Mouse (Mus musculus): ENCODE results near the gene Krtap12-1. TPM values are rescaled to one million over a fixed set of nuclear protein-coding genes. Genes with fewer than 3 reads are reported as not detected.
"Not testable (repeated sequence)": the region's sequence is repeated elsewhere in the genome, so short reads cannot be mapped to it uniquely, and the experiment has no call there.

Krtap12-1 gene
- total RNA-seq (2021), result not detected
- long read RNA-seq, result 0 reads

DNA sequence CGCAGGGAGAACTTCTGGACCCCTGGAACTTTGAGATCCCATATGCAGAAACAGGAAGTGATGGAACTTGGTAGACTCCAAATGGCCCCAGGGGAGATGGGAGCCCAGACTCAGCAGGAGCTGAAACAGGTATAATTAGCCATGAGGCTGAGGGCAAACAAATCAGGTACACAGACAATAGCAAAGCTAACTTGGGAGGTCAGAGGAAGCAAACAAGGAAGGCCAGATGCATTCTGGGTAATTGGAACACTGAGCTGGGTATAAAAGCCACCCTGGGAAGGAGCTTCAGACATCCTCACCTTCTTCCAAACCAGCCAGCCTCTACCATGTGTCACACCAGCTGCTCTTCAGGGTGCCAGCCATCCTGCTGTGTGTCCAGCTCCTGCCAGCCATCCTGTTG is at the start of gene Krtap12-1:
Gene Krtap12-1, plus strand, starts transcription at position 301 of the 400 bp plus-strand sequence.
- not testable (repeated sequence) for DNase-seq (ENCODE audit: low spot score in 2 of 2)

GRCm38 (mm10) chr10:77670710-77671109 is 49.7 kb upstream of the Krtap12-1 start:
- no peak for DNase-seq (ENCODE audit: low spot score in 2 of 2)

GRCm38 (mm10) chr10:77671519-77671918 is 48.9 kb upstream of the Krtap12-1 start:
- no peak for DNase-seq (ENCODE audit: low spot score in 2 of 2)

- DNase-seq (ENCODE audit: low spot score in 2 of 2), result no peak
These were observed 46.6 kb upstream of the Krtap12-1 start for GRCm38 (mm10) chr10:77673765-77674164.

- DNase-seq (ENCODE audit: low spot score in 2 of 2), result no peak
These were observed 42.8 kb upstream of the Krtap12-1 start for GRCm38 (mm10) chr10:77677562-77677961.

DNA sequence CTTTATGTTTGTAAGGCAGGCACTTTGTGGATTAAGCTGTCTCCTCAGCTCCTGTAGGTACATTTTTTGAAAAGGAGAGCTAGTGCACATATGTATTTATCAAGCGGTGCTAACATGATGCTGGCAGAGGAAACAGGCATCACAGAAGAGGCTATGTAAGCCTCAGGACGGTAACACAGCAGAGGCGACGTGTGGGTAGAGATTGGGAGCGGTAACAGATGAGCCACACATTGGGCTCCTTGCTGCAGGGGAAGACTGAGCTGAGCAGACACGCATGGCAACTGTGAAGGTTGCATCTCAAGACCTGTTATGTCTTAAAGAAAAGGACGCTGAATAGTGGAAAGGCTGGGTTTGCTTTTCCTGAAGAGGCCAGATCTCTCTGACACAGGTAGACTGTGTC is 37.4 kb upstream of the Krtap12-1 start:
- peak in 1 of 2 experiments; percentile 31 for DNase-seq (ENCODE audit: low spot score in 2 of 2)

DNA sequence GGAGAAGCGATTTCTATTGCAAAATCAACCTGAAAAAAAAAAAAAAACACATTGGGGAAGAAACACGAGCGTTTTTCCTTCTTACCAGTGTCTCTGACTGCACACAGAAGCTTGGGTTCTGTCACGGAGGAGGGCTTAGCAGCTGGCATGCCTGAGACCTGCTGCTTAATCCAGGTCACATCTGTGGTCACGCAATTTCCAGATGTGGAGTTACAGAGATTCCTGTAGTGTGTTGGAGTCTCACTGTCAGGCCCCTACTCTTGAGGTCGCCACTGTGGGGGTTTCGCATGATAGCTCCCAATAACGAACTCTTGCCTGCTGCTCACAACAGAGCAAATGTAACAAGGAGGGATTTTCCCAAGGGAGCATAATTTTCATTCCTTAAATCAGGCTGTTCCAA is 36.2 kb upstream of the Krtap12-1 start:
- no peak for DNase-seq (ENCODE audit: low spot score in 2 of 2)

GRCm38 (mm10) chr10:77685895-77686664 is 34.3 kb upstream of the Krtap12-1 start, which contains the start of gene Tspear:
Gene Tspear, plus strand, starts transcription at chr10:77686569.
- DNase-seq (ENCODE audit: low spot score in 2 of 2), result no peak

DNA sequence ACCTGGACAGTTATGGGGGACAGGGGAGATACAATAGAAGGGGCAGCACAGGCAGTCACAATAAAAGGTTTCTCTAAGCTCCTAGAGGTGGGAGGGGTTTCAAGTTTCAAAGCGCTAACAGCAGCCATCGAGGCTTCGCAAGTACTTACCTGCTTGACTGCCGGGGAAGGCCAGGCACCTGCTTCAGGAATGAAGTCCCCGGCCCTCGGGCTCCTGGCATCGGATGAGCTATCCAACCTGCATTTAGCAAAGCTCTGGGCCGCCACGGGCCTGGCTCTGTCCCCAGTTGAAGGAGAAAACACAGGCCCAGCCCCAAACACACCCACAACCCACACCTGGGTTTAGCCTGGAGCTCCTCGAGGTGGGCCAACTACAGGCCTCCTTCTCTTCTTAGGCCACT is 33.4 kb upstream of the Krtap12-1 start:
- DNase-seq (ENCODE audit: low spot score in 2 of 2), result no peak

DNA sequence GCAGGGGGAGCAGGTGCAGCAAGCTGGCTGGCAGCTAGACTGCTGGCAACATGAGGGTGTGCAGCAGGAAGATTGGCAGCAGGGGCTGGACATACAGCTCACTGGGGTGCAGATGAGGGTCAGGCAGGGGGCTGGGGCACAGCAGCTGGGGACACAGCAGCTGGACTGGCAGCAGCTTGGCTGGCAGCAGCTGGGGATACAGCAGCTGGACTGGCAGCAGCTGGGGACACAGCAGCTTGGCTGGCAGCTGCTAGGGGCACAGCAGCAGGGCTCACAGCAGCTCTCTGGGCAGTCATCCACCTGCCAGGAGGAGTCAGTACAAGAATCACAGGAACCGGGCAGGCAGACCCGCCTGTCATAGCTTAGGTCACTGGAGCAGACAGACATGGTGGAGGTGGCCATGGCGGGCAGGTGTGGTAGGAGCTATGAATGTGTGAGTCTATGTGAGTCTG is 30.0 kb upstream of the Krtap12-1 start, which contains the start of gene Gm19402:
Gene Gm19402, minus strand, starts transcription at position 402 of the 452 bp plus-strand sequence.
- not testable (repeated sequence) for DNase-seq (ENCODE audit: low spot score in 2 of 2)

GRCm38 (mm10) chr10:77697133-77697532 is 23.3 kb upstream of the Krtap12-1 start, which contains the start of gene Gm9508:
Gene Gm9508, minus strand, starts transcription at chr10:77697233.
- DNase-seq (ENCODE audit: low spot score in 2 of 2), result no peak

GRCm38 (mm10) chr10:77706326-77706725 is 14.1 kb upstream of the Krtap12-1 start, which contains the start of gene Gm10272:
Gene Gm10272, plus strand, starts transcription at chr10:77706626.
- no peak for DNase-seq (ENCODE audit: low spot score in 2 of 2)

DNA sequence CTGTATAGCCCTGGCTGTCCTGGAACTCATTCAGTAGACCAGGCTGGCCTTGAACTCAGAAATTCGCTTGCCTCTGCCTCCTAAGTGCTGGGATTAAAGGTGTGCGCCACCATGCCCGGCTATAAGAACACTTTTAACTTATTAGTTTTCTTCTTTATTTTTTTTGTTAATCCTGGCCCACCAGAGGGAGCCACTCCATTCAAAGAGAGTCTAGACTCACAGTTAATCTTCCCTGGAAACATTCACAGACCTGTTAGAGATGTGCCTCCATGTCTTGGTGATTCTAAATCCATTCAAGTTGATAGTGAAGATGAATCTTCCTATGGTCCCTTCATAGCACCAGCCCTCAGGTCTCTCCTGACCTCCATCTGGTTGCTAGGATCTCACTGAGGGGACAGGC is 10.6 kb upstream of the Krtap12-1 start:
- peak in 1 of 2 experiments; percentile 14 for DNase-seq (ENCODE audit: low spot score in 2 of 2)

- DNase-seq (ENCODE audit: low spot score in 2 of 2), result not testable (repeated sequence)
These were observed 9.2 kb upstream of the Krtap12-1 start, which contains the start of gene Gm10024 for GRCm38 (mm10) chr10:77711157-77711556. Gene Gm10024, plus strand, starts transcription at chr10:77711457.

DNA sequence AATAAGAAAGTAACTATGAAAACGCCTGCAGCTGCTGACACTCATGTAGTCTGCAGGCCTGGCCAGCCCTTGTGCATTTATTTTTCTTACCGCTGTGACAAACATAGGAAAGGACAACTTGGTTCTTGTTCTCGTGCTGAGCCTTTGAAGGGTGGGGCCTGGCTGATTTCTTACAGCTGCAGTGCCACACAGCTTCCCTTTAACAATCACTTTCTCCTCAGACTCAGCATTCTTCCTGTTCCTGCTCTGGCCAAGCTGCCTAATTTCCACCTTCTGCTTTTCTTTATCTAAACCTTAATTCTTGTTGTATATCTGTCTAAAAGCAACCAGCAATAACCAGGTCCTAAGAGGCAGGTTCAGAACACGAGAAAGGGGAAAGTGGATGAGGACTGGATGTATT is 6.7 kb upstream of the Krtap12-1 start:
- DNase-seq (ENCODE audit: low spot score in 2 of 2), result no peak

DNA sequence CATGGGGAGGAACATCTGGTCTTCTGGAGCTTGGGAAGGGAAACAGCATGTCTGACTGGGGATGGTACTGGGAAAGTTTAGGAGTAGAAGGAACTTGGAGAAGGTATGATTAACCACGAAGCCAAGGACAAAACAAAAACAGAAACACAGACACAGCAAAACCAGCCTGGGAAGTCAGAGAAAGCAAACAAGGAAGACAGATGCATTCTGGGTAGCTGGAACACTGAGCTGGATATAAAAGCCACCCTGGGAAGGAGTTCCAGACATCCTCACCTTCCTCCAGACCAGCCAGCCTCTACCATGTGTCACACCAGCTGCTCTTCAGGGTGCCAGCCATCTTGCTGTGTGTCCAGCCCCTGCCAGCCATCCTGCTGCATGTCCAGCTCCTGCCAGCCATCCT is 4.9 kb upstream of the Krtap12-1 start, which contains the start of gene Gm10142:
Gene Gm10142, plus strand, starts transcription at position 301 of the 400 bp plus-strand sequence.
- no peak for DNase-seq (ENCODE audit: low spot score in 2 of 2)

GRCm38 (mm10) chr10:77724855-77725254 is 4.5 kb downstream of the Krtap12-1 start:
- no peak for DNase-seq (ENCODE audit: low spot score in 2 of 2)

- no peak for DNase-seq (ENCODE audit: low spot score in 2 of 2)
These were observed 5.8 kb downstream of the Krtap12-1 start, which contains the start of gene Gm10100 for GRCm38 (mm10) chr10:77726186-77726585. Gene Gm10100, plus strand, starts transcription at chr10:77726486.

DNA sequence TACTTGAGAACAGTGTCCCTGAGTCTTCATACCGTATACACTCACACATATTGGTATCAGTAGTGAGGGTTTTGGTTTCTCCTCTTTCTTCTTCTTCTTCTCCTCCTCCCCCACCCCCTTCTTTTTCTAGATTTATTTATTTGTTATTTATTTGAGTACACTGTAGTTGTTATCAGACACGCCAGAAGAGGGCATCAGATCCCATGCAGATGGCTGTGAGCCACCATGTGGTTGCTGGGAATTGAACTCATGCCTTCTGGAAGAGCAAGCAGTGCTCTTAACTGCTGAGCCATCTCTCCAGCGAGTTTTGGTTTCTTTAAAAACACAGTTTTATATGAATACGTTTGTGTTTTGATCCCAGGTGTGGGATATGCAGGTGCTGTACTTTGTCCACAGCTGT is 7.9 kb downstream of the Krtap12-1 start:
- peak in 1 of 2 experiments; percentile 13 for DNase-seq (ENCODE audit: low spot score in 2 of 2)

- no peak for DNase-seq (ENCODE audit: low spot score in 2 of 2)
These were observed 8.8 kb downstream of the Krtap12-1 start for GRCm38 (mm10) chr10:77729241-77729640.

DNA sequence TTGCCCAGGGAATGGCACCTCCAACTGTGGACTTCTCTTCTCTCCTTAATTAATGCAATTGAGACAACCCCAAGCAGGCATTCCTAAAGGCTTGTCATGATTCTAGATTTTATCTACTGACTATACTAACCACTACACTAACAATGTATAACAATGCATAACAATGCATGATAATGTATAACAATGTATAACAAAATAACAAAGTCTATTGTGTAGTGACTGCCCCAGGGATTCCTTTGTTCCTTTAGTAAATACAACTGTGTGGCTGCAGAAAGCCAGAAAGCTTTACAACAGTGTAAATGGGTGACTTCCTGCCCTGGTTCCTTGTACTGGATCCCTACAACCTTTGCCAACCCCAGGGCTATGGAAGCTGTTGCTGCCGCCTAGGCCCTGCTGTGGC is 15.5 kb downstream of the Krtap12-1 start:
- no peak for DNase-seq (ENCODE audit: low spot score in 2 of 2)

DNA sequence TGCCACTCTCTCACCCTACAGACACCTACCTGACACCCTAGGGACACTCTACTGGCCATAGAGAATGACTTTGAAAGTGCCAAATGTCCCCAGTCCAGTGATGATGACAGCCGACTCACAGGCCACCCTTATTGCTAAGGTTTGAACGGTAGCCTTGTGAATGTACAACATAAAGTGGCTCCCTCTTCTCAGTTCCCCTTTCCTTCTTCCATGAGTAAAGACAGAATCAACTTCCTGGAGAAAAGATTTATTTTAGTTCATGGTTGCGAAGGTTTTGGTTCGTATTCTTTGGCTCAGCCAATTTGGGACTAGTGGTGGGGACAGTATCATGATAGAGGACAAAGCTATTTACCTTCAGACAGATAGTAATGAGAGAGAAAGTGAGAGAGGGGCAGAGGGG is 18.5 kb downstream of the Krtap12-1 start:
- no peak for DNase-seq (ENCODE audit: low spot score in 2 of 2)
